Mouse (Mus musculus): ENCODE results near the gene Tcp11.

GRCm38 (mm10) chr17:28124368-28124767 lies 43.9 kb upstream of the Tcp11 start:
- no peak for TF ChIP-seq POLR2A (IDR thresholded peaks at IDR 0.05; ENCODE audit: borderline replicate concordance, extremely low read depth, insufficient read depth, insufficient read length, poor library complexity, severe bottlenecking)
- no peak for TF ChIP-seq CTCF (IDR thresholded peaks at IDR 0.05; ENCODE audit: borderline replicate concordance, extremely low read depth, insufficient read depth, insufficient read length)

All from brain, embryonic 14.5 days (tissue).